Mouse (Mus musculus) left cerebral cortex, postnatal 4 days (tissue): ENCODE results near the gene Zbtb20. TPM values are rescaled to one million over a fixed set of nuclear protein-coding genes. Genes with fewer than 3 reads are reported as not detected.
A peak's percentile ranks its signal among the peaks of the same experiment; 100 is the strongest.

Source experiments
- DNase-seq: peaks from one replicate; pipeline ENCODE4 v3.0.0-alpha.2; 2022
- intact Hi-C: fragments of 180-260 bp; cut with DNase I; formaldehyde crosslinking; loops from one replicate; pipeline ENCODE4 v1.15.1; 2025
- total RNA-seq, 2 experiments: library from RNA; stranded (reverse); gene quantifications; 2 replicates each; pipeline ENCODE4 v1.2.3; 2021

The Zbtb20 gene
- total RNA-seq, 2 experiments from 2014 or later: 93.5 to 99.9 TPM

GRCm38 (mm10) chr16:43503010-43503635 lies 627.4 kb downstream of the Zbtb20 start:
- intact Hi-C loops: no loop called here
- peak; percentile 62 for DNase-seq

- intact Hi-C loops: no loop called here
- peak; percentile 41 for DNase-seq
These were observed 627.9 kb downstream of the Zbtb20 start for GRCm38 (mm10) chr16:43503636-43504010.

DNA sequence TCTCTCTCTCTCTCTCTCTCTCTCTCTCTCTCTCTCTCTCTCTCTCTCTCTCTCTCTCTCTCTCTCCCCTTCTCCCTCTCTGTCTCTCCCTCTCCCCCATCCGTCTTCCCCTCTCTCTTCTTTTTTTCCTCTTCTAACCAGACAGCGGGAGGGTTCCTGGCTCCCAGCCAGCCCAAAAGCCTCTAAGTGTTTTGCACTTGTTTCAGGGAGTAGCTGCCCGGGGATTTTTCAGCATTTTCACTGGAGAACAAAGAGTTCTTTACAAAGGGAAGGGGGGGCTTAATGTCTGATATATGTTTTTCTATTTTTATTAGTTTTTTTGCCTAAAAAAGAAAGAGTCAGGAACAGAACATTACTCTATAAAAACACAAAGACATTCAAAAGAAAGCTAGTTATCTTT lies 628.5 kb downstream of the Zbtb20 start:
- peak; percentile 92 for DNase-seq
- intact Hi-C loops: no loop called here

DNA sequence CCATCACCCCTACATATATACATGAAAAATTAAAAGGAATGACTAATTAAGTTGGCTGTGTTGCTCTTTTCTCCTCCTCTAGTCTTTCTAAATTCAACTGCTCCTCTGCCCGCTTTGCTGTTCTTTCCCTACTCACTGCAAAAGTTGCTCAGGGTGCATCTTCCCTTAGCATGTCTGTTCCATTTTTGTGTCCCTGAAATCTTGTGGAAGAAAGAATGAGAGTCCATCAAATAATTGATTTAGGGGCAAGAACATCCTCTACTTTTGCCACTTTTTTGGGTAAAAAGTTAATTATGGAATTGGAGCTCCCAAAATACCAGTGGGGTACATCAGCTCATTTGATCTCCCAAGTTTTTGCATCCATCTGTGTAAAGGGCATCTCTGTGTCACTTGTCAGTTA lies 628.9 kb downstream of the Zbtb20 start:
- no peak for DNase-seq
- intact Hi-C loops: no loop called here

DNA sequence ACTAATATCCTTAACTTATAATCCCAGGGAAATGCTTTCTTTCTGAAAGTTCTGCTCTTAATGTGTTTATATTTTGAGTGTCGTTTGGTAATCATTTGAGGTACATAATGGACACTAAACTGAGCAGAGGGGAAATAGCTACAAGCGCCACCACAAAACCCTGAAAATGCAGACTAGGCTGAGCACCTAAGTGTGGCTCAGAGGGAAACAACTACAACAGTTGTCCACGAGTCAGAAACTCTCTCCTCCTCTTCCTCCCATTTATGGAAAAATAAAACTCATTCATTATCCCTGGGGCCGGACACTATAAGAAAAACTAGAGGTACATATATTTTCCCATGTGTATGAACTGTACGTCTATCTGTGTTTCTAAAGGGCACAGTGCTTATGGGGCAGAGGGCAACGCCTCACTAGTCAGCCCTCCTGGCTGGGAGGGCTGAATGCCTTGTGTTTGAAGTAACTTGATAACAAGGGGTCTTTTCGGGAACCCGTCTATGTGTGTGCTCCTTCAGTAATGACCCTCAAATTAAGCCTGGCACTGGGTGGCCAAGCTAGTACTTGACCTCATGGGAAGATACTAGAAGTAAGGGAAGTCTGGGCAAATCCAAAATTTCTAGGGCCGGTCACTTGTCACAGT lies 629.8 kb downstream of the Zbtb20 start:
- no peak for DNase-seq
- intact Hi-C loops: no loop called here

DNA sequence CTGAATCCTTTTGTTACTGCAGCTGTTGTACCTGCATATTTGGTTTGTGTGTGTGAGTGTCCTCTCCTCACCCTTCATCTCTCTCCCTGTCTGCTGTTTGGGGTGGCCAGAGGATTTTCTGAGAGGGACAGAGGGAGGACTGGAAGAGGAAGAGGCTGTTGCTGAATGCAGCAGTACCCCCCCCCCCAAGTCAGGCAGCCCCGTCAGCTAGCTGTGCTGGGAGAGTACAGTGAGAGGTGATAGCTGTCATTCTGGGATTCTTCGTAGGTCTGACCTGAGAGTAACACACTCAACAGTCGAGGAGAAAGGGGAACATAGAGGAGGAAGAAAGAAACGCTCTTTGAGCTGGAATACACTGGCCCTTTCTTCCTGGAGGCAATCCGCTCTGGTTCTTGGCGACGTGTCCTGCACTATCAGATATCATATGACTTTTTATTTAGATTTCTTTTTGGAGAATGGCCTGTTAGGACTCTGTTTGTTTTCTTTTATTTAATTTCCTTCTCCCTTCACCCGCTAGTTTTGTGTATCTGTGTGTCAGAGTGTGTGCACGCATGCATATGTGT lies 630.6 kb downstream of the Zbtb20 start:
- no peak for DNase-seq
- intact Hi-C loops: no loop called here

- DNase-seq: peak; percentile 25
- intact Hi-C loops: no loop called here
These were observed 631.2 kb downstream of the Zbtb20 start for GRCm38 (mm10) chr16:43506771-43507405.

DNA sequence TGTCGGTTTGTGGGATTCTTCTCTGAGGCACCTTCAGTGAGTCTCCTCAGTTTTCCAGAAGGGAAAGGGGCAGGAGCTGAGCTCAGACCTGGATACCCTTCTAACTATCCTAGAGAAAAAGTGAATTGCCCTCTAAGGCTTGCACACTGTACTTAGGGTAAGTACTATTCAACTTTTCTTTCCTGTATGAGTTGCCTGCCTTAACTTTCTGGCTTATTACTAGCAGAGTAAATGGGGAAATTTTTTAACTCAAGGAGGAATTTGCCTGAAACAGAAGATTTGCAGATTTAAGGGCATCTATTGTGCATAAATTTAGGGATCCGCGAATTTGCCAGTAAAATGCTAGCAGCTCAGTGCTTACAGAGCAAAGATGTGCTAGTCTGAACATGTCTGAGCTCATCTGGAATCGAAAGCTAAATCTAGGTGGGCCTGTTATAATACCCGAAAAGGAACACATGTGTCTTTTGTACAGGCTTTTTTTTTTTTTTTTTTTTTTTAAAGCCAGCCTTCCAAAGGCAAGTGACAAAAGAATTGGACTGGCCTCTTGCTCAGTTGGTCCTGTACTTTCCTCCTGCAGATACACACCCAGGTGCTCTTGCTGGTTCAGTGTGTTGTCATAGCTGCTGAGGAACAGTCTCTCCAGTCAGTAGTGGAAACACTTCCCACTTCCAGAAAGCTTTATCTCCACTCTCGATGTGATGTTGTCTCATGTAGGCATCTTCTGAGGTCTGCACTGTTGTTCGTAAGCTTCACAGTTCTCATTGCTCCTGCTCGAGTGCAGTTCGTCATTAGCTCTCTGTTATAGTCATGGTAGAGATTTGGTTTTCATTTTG lies 632.7 kb downstream of the Zbtb20 start:
- DNase-seq: no peak
- intact Hi-C loops: no loop called here

- intact Hi-C loops: loop anchor here (10.0 kb wide), 3 partner anchors 64 to 554 kb away; partner anchors contain the start of gene Gramd1c
- no peak for DNase-seq
These were observed 634.8 kb downstream of the Zbtb20 start for GRCm38 (mm10) chr16:43510516-43510915.

- peak; percentile 29 for DNase-seq
- intact Hi-C loops: loop anchor here (10.0 kb wide), 3 partner anchors 63 to 553 kb away; partner anchors contain the start of gene Gramd1c
These were observed 635.9 kb downstream of the Zbtb20 start for GRCm38 (mm10) chr16:43511531-43511930.

DNA sequence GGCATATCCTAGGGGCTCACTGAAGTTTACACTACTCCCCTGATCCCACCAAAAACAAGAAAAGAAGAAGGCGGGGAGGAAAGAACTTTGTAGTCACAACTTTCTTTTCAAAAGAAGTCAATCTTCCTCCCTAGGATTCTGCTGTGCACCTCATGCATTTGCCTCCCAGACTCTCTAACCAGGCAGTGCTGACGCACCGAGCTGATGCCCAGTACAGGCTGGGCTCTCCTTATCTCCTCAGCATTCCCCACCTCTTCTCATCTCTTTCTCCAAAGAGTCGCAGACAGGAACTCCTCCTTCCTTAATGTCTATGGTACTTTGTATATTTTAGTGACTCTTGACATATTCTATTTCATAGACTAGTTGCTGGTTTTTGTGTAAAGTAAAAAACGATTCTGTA lies 638.3 kb downstream of the Zbtb20 start:
- DNase-seq: no peak
- intact Hi-C loops: loop anchor here (10.0 kb wide), 3 partner anchors 61 to 551 kb away; partner anchors contain the start of gene Gramd1c

- intact Hi-C loops: loop anchor here (10.0 kb wide), 3 partner anchors 59 to 549 kb away; partner anchors contain the start of gene Gramd1c
- DNase-seq: no peak
These were observed 639.9 kb downstream of the Zbtb20 start for GRCm38 (mm10) chr16:43515538-43515937.

DNA sequence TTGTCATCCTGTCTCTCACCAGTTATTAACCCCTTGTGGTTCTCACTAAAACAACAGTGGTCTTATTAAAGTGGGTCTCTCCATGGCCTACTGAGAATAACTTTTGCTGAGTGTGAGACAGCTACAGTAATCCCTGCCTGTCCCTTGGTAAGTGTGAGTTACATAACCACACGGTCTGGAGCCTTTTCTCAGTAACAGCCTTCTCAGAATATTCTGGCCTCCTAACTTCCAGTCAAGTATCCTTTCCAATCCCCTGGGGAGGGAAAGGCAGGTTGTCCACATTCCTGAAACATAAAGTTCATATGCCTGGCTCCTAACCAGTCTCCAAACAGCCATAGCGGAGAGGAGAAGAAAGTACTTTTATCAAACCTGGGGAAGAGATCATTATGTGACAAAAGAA lies 644.6 kb downstream of the Zbtb20 start:
- intact Hi-C loops: no loop called here
- DNase-seq: no peak

GRCm38 (mm10) chr16:43522482-43522881 lies 646.8 kb downstream of the Zbtb20 start:
- peak; percentile 50 for DNase-seq
- intact Hi-C loops: no loop called here

DNA sequence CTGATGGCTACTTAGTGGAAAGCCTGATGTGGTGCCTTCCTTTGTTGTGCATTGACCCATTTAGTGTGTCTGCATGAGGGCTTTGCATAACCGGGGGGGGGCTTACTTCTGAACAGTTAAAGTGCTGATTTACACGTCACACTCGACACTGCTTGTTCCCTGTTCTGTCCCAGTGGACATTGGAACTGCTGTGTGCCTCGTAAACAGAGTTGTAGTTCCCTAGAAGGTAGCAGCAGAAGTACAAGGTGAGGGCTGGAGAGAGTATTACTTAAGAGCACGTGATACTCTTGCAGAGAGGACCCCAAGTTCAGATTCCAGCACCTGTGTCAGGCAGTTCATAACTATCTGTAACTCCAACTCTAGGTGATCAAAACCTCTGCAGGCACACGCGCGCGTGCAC lies 648.5 kb downstream of the Zbtb20 start:
- intact Hi-C loops: no loop called here
- DNase-seq: no peak

DNA sequence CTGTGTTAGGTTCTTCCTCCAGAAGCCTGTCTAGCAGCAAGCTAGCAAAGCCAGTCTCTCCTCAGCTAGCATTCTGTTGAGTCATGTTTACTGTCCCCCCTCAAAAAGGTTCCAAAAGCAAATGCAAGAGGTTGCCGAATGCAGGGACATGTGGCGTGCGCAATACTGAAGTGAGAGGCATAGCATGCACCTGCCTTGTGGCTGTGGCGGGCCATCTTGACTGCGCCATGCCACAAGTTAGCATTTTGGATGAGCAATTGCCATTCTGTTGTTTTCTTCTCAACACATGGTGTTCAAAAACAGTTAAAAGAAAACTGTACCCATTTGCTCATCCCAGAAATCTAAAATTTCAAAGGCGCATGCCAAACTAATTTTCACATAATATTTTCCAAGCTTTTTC lies 649.9 kb downstream of the Zbtb20 start:
- no peak for DNase-seq
- intact Hi-C loops: no loop called here

- intact Hi-C loops: no loop called here
These were observed 652.6 kb downstream of the Zbtb20 start for GRCm38 (mm10) chr16:43528300-43528699.

GRCm38 (mm10) chr16:43531328-43531727 lies 655.6 kb downstream of the Zbtb20 start:
- intact Hi-C loops: no loop called here
- DNase-seq: no peak

More at GRCm38 (mm10) chr16:43528300-43528699, 652.6 kb downstream of the Zbtb20 start:
- no peak for DNase-seq

- no peak for DNase-seq
- intact Hi-C loops: no loop called here
These were observed 658.4 kb downstream of the Zbtb20 start for GRCm38 (mm10) chr16:43534103-43534502.

- no peak for DNase-seq
- intact Hi-C loops: no loop called here
These were observed 660.2 kb downstream of the Zbtb20 start for GRCm38 (mm10) chr16:43535912-43536311.

GRCm38 (mm10) chr16:43537163-43537562 lies 661.5 kb downstream of the Zbtb20 start:
- intact Hi-C loops: no loop called here
- no peak for DNase-seq
